Mouse (Mus musculus) adrenal gland, postnatal 25 days (tissue): Measurements from ENCODE around the gene Serpinb1c. TPM values are rescaled to one million over a fixed set of nuclear protein-coding genes. Genes with fewer than 3 reads are reported as not detected.
"Not testable (repeated sequence)": the region's sequence is repeated elsewhere in the genome, so short reads cannot be mapped to it uniquely, and the experiment has no call there.

Experiments
- DNase-seq: peaks from one replicate; pipeline ENCODE4 v3.0.0; 2021; ENCODE audit warnings: mixed read lengths
- total RNA-seq: library from RNA; stranded (reverse); gene quantifications from 2 replicates; pipeline ENCODE4 v1.2.3, GENCODE M21; 2021

Serpinb1c gene
- total RNA-seq, 1 experiment from 2014 or later = not detected

GRCm38 (mm10) chr13:32865591-32865990 is 32.4 kb downstream of the Serpinb1c start:
- DNase-seq = no peak

GRCm38 (mm10) chr13:32864529-32864928 is 33.5 kb downstream of the Serpinb1c start:
- not testable (repeated sequence) for DNase-seq

GRCm38 (mm10) chr13:32863456-32863855 is 34.6 kb downstream of the Serpinb1c start:
- no peak for DNase-seq

- no peak for DNase-seq
Observed at GRCm38 (mm10) chr13:32860821-32861220, 37.2 kb downstream of the Serpinb1c start.

GRCm38 (mm10) chr13:32853073-32853472 is 44.9 kb downstream of the Serpinb1c start:
- DNase-seq = no peak

- no peak for DNase-seq
Observed at GRCm38 (mm10) chr13:32852539-32852938, 45.5 kb downstream of the Serpinb1c start.

- DNase-seq = peak; percentile 55
Observed at GRCm38 (mm10) chr13:32851967-32852366, 46.0 kb downstream of the Serpinb1c start.

- DNase-seq = peak; percentile 69
Observed at GRCm38 (mm10) chr13:32850668-32851404, 47.2 kb downstream of the Serpinb1c start, which contains the start of gene Serpinb1a. Gene Serpinb1a (minus strand): TSS chr13:32851185.

- DNase-seq = no peak
Observed at GRCm38 (mm10) chr13:32850156-32850555, 47.9 kb downstream of the Serpinb1c start.

GRCm38 (mm10) chr13:32849531-32850123 is 48.4 kb downstream of the Serpinb1c start:
- no peak for DNase-seq

- DNase-seq = no peak
Observed at GRCm38 (mm10) chr13:32849092-32849491, 48.9 kb downstream of the Serpinb1c start.

- no peak for DNase-seq
Observed at GRCm38 (mm10) chr13:32846221-32846620, 51.8 kb downstream of the Serpinb1c start.

GRCm38 (mm10) chr13:32841349-32841748 is 56.7 kb downstream of the Serpinb1c start:
- DNase-seq = no peak

- DNase-seq = no peak
Observed at GRCm38 (mm10) chr13:32839314-32839713, 58.7 kb downstream of the Serpinb1c start.

- no peak for DNase-seq
Observed at GRCm38 (mm10) chr13:32834513-32834912, 63.5 kb downstream of the Serpinb1c start.

GRCm38 (mm10) chr13:32833237-32833636 is 64.8 kb downstream of the Serpinb1c start:
- no peak for DNase-seq

GRCm38 (mm10) chr13:32832776-32833175 is 65.2 kb downstream of the Serpinb1c start:
- no peak for DNase-seq

GRCm38 (mm10) chr13:32831505-32832273 is 66.3 kb downstream of the Serpinb1c start:
- DNase-seq = no peak

Other genes starting within 250 kb of the Serpinb1c start
- 0.06 TPM in 1 of 2 replicates, not detected in the other for gene Mylk4, start 114.3 kb downstream of the Serpinb1c start, total RNA-seq
- gene Wrnip1, start 96.2 kb downstream of the Serpinb1c start, total RNA-seq = 44.7 and 70.5 TPM in 2 replicates
- not detected in 2 replicates for gene D930007J09Rik, start 95.4 kb downstream of the Serpinb1c start, total RNA-seq
- gene Serpinb1a, start 47.0 kb downstream of the Serpinb1c start, total RNA-seq = 103 and 180 TPM in 2 replicates
- 43.9 and 61.3 TPM in 2 replicates for gene Serpinb6b, start 67.0 kb upstream of the Serpinb1c start, total RNA-seq
- gene Serpinb9, start 105.0 kb upstream of the Serpinb1c start, total RNA-seq = 15.6 and 19.8 TPM in 2 replicates
- 0.29 TPM in 1 of 2 replicates, not detected in the other for gene Serpinb9b, start 129.2 kb upstream of the Serpinb1c start, total RNA-seq
- gene Serpinb1b, start 180.4 kb upstream of the Serpinb1c start, total RNA-seq = 0.52 and 1.1 TPM in 2 replicates